8 mouse cellular contexts compared by ENCODE assay signal in genomic region chr1:136137071-136137531, GRCm38 (mm10). TPM values are rescaled to one million over a fixed set of nuclear protein-coding genes. Genes with fewer than 3 reads are reported as not detected.
DNase-seq lines count a peak whose midpoint lies in the region; ATAC-seq and TF ChIP-seq lines count a peak whose summit lies in the region.

No protein-coding gene starts in this region.

- no peaks in the 10 kb centered on the region for H3K27me3 ChIP-seq in MEL (ENCODE audit: control insufficient read depth in 1 of 2, insufficient read depth in 2 of 2, low read length in 2 of 2)
- H3K27me3 ChIP-seq in hindbrain, embryonic 13.5 days: no peaks in the 10 kb centered on the region
- peaks cover 7% of the 10 kb centered on the region; the same call in 1 of the 2 replicates for H3K27me3 ChIP-seq in midbrain, embryonic 11.5 days (ENCODE audit: control insufficient read depth, insufficient read depth, low read length)

- peak overlapping the region; percentile 82 for H3K4me2 ChIP-seq in hindbrain, embryonic 13.5 days
- no peak overlapping the region for H3K4me2 ChIP-seq in midbrain, embryonic 11.5 days

- no peaks in the 10 kb centered on the region for H3K9me3 ChIP-seq in MEL (replicated peaks; ENCODE audit: insufficient read depth, low read length)
- no peaks in the 10 kb centered on the region for H3K9me3 ChIP-seq in hindbrain, embryonic 13.5 days
- H3K9me3 ChIP-seq in midbrain, embryonic 11.5 days (ENCODE audit: control insufficient read depth, low read length): no peaks in the 10 kb centered on the region

- peaks cover 0 to 37% of the 10 kb centered on the region in 2 experiments; a peak in 3 of 4 replicates for H3K36me3 ChIP-seq in MEL (ENCODE audit: control insufficient read depth in 1 of 2, insufficient read depth in 2 of 2, low read length in 2 of 2)
- peaks cover 4% of the 10 kb centered on the region; the same call in 1 of the 2 replicates for H3K36me3 ChIP-seq in hindbrain, embryonic 13.5 days
- no peaks in the 10 kb centered on the region for H3K36me3 ChIP-seq in midbrain, embryonic 11.5 days (ENCODE audit: control insufficient read depth, insufficient read depth, low read length)

- H3K27ac ChIP-seq in MEL (ENCODE audit: control insufficient read depth, low read depth, low read length): no peak overlapping the region
- peak overlapping the region; percentile 70 for H3K27ac ChIP-seq in hindbrain, embryonic 13.5 days
- H3K27ac ChIP-seq in midbrain, embryonic 11.5 days (ENCODE audit: low read depth, low read length): peak overlapping the region; percentile 25; the same call in 1 of the 2 replicates

- 26% methylated on average over 7 of the region's 7 CpGs for WGBS in hindbrain, embryonic 13.5 days
- 19% methylated on average over 7 of the region's 7 CpGs for WGBS in midbrain, embryonic 11.5 days

- H3K4me1 ChIP-seq in MEL (ENCODE audit: control insufficient read depth in 1 of 2, insufficient read depth in 2 of 2, low read length in 2 of 2): peaks cover 34 to 59% of the 10 kb centered on the region in 2 experiments
- peaks cover 99% of the 10 kb centered on the region for H3K4me1 ChIP-seq in hindbrain, embryonic 13.5 days (replicated peaks)
- H3K4me1 ChIP-seq in midbrain, embryonic 11.5 days (ENCODE audit: control insufficient read depth, insufficient read depth, low read length): peaks cover 61% of the 10 kb centered on the region

- no peak for TF ChIP-seq POLR2A in MEL (IDR thresholded peaks at IDR 0.05; ENCODE audit: control insufficient read depth in 1 of 2, insufficient read depth in 1 of 2, low read depth in 1 of 2, low read length in 2 of 2, poor library complexity in 1 of 2)

- TF ChIP-seq RAD21 in MEL (IDR thresholded peaks at IDR 0.05; ENCODE audit: low read depth, low read length): no peak

- no peak for TF ChIP-seq CTCF in MEL (IDR thresholded peaks at IDR 0.05 in 2 of 3, conservative IDR thresholded peaks at IDR 0.05 in 1 of 3; ENCODE audit: control insufficient read depth in 1 of 3, insufficient read depth in 1 of 3, low read depth in 2 of 3, low read length in 3 of 3, poor library complexity in 1 of 3, severe bottlenecking in 1 of 3)

- no peak for TF ChIP-seq EP300 in MEL (IDR thresholded peaks at IDR 0.05; ENCODE audit: low read depth in 1 of 2, low read length in 2 of 2)

- H3K79me2 ChIP-seq in MEL (ENCODE audit: control insufficient read depth, insufficient read depth, low read length, poor library complexity): peaks cover 13% of the 10 kb centered on the region

- DNase-seq in embryo, embryonic 10.5 days (ENCODE audit: low spot score): peak; percentile 56
- DNase-seq in embryo, embryonic 11 days: no peak
- DNase-seq in MEL (ENCODE audit: low read depth, low spot score): no peak
- DNase-seq in midbrain, embryonic 11.5 days (ENCODE audit: low spot score, missing footprints): no peak
- no peak for DNase-seq in cerebellum, adult 8-10 months
- DNase-seq in cerebellum, postnatal 25 days: no peak
- DNase-seq in ovary, postnatal 14 days (ENCODE audit: low spot score): no peak

- no peak overlapping the region for H3K4me3 ChIP-seq in MEL (ENCODE audit: control insufficient read depth in 1 of 2, insufficient read depth in 1 of 2, low read depth in 2 of 2, low read length in 2 of 2)
- peak overlapping the region; percentile 8 for H3K4me3 ChIP-seq in hindbrain, embryonic 13.5 days
- H3K4me3 ChIP-seq in midbrain, embryonic 11.5 days (ENCODE audit: low read depth, low read length): no peak overlapping the region; the same call in 1 of the 2 replicates

- ATAC-seq in hindbrain, embryonic 13.5 days (ENCODE audit: low FRiP score): no peak
- no peak for ATAC-seq in midbrain, embryonic 11.5 days (ENCODE audit: low FRiP score)

- no peak overlapping the region for H3K9ac ChIP-seq in MEL (ENCODE audit: control insufficient read depth, low read depth, low read length, poor library complexity, severe bottlenecking)
- H3K9ac ChIP-seq in hindbrain, embryonic 13.5 days: peak overlapping the region; percentile 26
- no peak overlapping the region; the same call in 1 of the 2 replicates for H3K9ac ChIP-seq in midbrain, embryonic 11.5 days (ENCODE audit: low read length)

TF ChIP-seq in MEL, 35 proteins besides CTCF, POLR2A, EP300 and RAD21:
- TF ChIP-seq KAT2A (conservative IDR thresholded peaks at IDR 0.05; ENCODE audit: low read depth, low read length) (no peak), ETS1 (IDR thresholded peaks at IDR 0.05; ENCODE audit: low read depth, low read length) (no peak), MAZ (IDR thresholded peaks at IDR 0.05; ENCODE audit: low read depth, low read length) (0 out of 2 replicates have a peak, but pooled peaks have one; percentile 0), ZMIZ1 (IDR thresholded peaks at IDR 0.05; ENCODE audit: low read depth, low read length) (no peak), MAX (IDR thresholded peaks at IDR 0.05; ENCODE audit: low read length) (no peak), JUND (IDR thresholded peaks at IDR 0.05; ENCODE audit: low read depth, low read length) (no peak)

RNA-seq across cellular contexts. Expression of gene Kif21b, which starts 5.9 kb away (rescaled TPM):
- 4.0 and 7.6 TPM in 2 replicates for total RNA-seq in MEL (2012; rRNA removed)
- 10 to 100 TPM in 1 of 2 experiments, not detected in 1; 34.0 TPM for polyA plus RNA-seq in MEL (2012; ENCODE audit: insufficient read depth in 1 of 2, insufficient read length in 2 of 2, low read depth in 1 of 2, low replicate concordance in 2 of 2, missing spikeins in 1 of 2)
- 43.7 and 44.2 TPM in 2 replicates for polyA plus RNA-seq in hindbrain, embryonic 13.5 days (2015; fragmentation: Nextera tagmentation; extraction: Ambion mirVana)
- polyA plus RNA-seq in midbrain, embryonic 11.5 days (2014; fragmentation: Nextera tagmentation; extraction: Ambion mirVana): 11.9 and 12.9 TPM in 2 replicates
